Mouse (Mus musculus): ENCODE measurements around the gene Dnajc15. TPM values are rescaled to one million over a fixed set of nuclear protein-coding genes. Genes with fewer than 3 reads are reported as not detected.
"Not testable (repeated sequence)": the region's sequence is repeated elsewhere in the genome, so short reads cannot be mapped to it uniquely, and the experiment has no call there.

Dnajc15 gene
- total RNA-seq (2022): 10 to 100 TPM; 61.9 to 93.7 (median 76.7) TPM

GRCm38 (mm10) chr14:77874304-77875241, at the start of gene Dnajc15:
TSS of gene Dnajc15 (minus strand) at chr14:77875125.
- DNase-seq (ENCODE audit: low spot score in 2 of 2): peak; percentile 79 to 93

- DNase-seq (ENCODE audit: low spot score in 2 of 2): no peak
Measured at GRCm38 (mm10) chr14:77923076-77923865, 48.3 kb upstream of the Dnajc15 start.

- no peak for DNase-seq (ENCODE audit: low spot score in 2 of 2)
Measured at GRCm38 (mm10) chr14:77921641-77922040, 46.7 kb upstream of the Dnajc15 start.

GRCm38 (mm10) chr14:77915776-77916175, 40.9 kb upstream of the Dnajc15 start:
- no peak for DNase-seq (ENCODE audit: low spot score in 2 of 2)

GRCm38 (mm10) chr14:77906586-77906985, 31.7 kb upstream of the Dnajc15 start:
- no peak for DNase-seq (ENCODE audit: low spot score in 2 of 2)

- no peak for DNase-seq (ENCODE audit: low spot score in 2 of 2)
Measured at GRCm38 (mm10) chr14:77905466-77905865, 30.5 kb upstream of the Dnajc15 start.

GRCm38 (mm10) chr14:77904171-77904762, 29.3 kb upstream of the Dnajc15 start, which contains the start of gene Epsti1:
TSS of gene Epsti1 (plus strand) at chr14:77904239.
- DNase-seq (ENCODE audit: low spot score in 2 of 2): no peak

GRCm38 (mm10) chr14:77902541-77902940, 27.6 kb upstream of the Dnajc15 start:
- no peak for DNase-seq (ENCODE audit: low spot score in 2 of 2)

- DNase-seq (ENCODE audit: low spot score in 2 of 2): no peak
Measured at GRCm38 (mm10) chr14:77895951-77896350, 21.0 kb upstream of the Dnajc15 start.

GRCm38 (mm10) chr14:77889911-77890310, 15.0 kb upstream of the Dnajc15 start:
- no peak for DNase-seq (ENCODE audit: low spot score in 2 of 2)

- no peak for DNase-seq (ENCODE audit: low spot score in 2 of 2)
Measured at GRCm38 (mm10) chr14:77886941-77887340, 12.0 kb upstream of the Dnajc15 start.

GRCm38 (mm10) chr14:77886376-77886775, 11.5 kb upstream of the Dnajc15 start:
- no peak for DNase-seq (ENCODE audit: low spot score in 2 of 2)

GRCm38 (mm10) chr14:77882669-77883068, 7.7 kb upstream of the Dnajc15 start:
- DNase-seq (ENCODE audit: low spot score in 2 of 2): no peak

- DNase-seq (ENCODE audit: low spot score in 2 of 2): no peak
Measured at GRCm38 (mm10) chr14:77881998-77882397, 7.1 kb upstream of the Dnajc15 start.

- DNase-seq (ENCODE audit: low spot score in 2 of 2): not testable (repeated sequence)
Measured at GRCm38 (mm10) chr14:77877876-77878275, 3.0 kb upstream of the Dnajc15 start.

- no peak for DNase-seq (ENCODE audit: low spot score in 2 of 2)
Measured at GRCm38 (mm10) chr14:77876199-77876598, 1.3 kb upstream of the Dnajc15 start.

GRCm38 (mm10) chr14:77871380-77871975, 3.4 kb downstream of the Dnajc15 start:
- no peak for DNase-seq (ENCODE audit: low spot score in 2 of 2)

GRCm38 (mm10) chr14:77870926-77871325, 4.0 kb downstream of the Dnajc15 start:
- DNase-seq (ENCODE audit: low spot score in 2 of 2): no peak

- no peak for DNase-seq (ENCODE audit: low spot score in 2 of 2)
Measured at GRCm38 (mm10) chr14:77867601-77868000, 7.3 kb downstream of the Dnajc15 start.

- no peak for DNase-seq (ENCODE audit: low spot score in 2 of 2)
Measured at GRCm38 (mm10) chr14:77864510-77864909, 10.4 kb downstream of the Dnajc15 start.

GRCm38 (mm10) chr14:77864051-77864450, 10.9 kb downstream of the Dnajc15 start:
- no peak for DNase-seq (ENCODE audit: low spot score in 2 of 2)

Data from left cerebral cortex, adult 8-10 months (tissue).